Mouse (Mus musculus) activated CD4-positive, CD25-positive, alpha-beta regulatory T cell (primary cell): ENCODE measurements around the gene Stxbp2. TPM values are rescaled to one million over a fixed set of nuclear protein-coding genes. Genes with fewer than 3 reads are reported as not detected.

Experiments used
- polyA plus RNA-seq, 2 experiments: library from polyadenylated mRNA; unstranded; fragments of 100-300 nt; shearing (Covaris generic); gene quantifications; one replicate each; pipeline ENCODE4 v1.2.1; 2017

Stxbp2 gene
- polyA plus RNA-seq, result 100 to 1,000 TPM; 211 to 215 TPM

DNA sequence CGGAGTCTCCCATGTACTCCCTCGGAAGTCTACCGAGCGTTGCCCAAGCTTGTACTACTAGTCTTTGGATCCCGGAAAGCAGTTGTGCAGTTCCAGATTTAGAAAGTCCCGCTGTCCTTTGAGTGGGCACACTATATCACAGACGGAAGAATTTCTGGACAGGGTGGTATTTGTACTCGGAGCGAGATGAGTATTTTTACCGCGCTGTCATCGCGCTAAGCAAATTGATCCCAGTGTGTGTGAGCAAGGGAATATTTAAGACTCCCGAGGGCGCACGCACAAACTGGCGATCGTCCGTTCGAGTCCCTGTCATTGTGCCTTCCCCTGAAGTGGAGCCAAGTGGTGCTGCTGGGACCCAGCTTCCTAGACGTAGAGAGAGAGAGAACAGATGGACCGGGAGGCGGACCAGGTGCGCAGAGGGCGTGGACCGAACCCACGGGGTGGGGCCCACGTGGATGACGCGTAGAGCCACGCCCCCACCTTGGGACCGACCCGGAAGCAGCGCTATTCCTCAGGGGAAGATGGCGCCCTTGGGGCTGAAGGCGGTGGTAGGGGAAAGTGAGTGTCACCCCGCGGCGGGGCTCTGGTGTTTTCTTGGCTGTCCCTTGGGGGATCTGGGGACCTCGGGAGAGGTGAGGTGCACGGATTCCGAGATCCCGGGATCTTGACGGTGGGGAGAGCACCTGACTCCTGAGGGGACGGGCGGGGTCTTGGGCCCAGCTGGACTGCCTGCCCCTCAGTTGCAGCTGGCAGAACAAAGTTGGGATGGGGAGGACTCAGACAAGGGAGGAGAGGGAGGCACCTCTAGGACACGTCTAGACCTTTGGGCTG lies at the start of gene Stxbp2:
Gene Stxbp2, plus strand, starts transcription at position 309 of the 831 bp plus-strand sequence.

DNA sequence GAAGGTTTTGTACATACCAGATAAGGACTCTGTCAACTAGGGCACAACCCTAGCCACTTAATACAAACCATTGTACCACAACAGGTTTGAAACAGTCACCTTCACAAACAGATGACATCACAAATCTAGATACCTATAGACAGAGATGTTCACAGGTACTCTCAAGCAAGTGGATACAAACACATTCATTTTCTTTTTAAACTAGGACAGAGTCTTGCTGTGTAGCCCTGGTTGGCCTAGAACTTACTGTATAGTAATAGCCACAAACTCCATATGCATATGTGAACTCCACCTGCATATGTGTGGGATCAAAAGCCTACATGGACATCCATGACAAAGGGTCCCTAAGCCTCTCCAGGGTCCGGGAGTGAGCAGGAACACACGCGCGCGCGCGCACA lies 43.8 kb upstream of the Stxbp2 start, which contains the start of gene Camsap3:
Gene Camsap3, plus strand, starts transcription at position 301 of the 398 bp plus-strand sequence.

DNA sequence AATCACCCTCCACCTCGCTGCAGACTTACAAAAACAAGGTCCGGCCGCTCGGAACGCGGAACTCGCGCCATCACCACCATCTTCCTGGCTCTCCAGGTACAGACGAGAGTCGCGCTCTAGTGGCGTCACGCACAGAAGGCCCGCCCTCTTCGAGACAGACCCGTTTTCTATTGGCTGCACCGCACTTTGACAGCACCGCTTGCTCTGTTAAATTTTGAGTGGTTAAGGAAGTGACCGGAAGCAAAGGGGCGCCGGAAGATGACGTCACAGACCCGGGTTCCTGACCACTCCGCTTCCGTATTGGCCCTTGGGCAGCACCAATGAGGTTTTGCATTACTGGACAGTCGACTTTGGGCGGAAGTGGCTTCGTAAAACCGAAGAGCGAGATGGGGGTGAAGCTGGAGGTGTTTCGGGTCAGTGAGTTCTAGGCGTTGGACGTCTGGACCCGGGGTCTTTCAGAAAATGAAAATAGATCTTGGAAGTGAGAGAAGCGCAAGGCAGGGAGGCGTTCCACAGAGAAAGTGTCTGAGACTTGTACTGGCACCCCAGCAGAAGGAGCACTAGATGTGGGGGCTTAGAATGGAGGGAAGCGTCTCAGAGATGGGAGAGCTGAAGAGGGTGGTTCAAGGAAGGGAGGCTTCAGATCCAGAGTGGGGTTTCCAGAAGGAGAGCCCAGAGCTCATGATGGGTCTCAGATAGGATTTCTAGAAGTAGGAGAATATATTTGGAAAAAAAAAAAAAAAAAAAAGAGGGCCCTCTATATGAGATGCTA lies 9.4 kb upstream of the Stxbp2 start, which contains the start of the genes Xab2 and Pet100:
Gene Xab2, minus strand, starts transcription at position 118 of the 772 bp plus-strand sequence.
Gene Pet100, plus strand, starts transcription at position 350 of the 772 bp plus-strand sequence.

DNA sequence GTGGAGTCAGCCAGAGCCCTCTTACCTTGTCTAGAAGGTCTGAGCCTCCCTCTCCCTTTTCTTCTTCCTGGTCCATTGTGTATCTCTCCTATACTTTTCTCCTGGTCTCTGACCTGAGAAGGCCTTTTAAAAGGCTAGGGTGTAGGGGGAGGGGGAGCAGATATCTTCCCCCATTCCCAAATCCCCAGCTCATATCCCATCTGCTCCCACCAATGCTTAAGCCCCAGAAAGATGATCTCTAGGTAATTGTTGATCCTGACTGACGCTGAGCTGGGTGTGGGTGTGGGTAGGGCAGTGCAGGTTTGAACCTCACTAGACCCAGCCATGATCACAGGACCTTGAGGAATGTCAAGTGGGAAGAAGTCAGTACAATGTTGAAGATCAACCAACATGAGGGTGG lies 5.3 kb upstream of the Stxbp2 start, which contains the start of gene Pcp2:
Gene Pcp2, minus strand, starts transcription at position 101 of the 400 bp plus-strand sequence.

DNA sequence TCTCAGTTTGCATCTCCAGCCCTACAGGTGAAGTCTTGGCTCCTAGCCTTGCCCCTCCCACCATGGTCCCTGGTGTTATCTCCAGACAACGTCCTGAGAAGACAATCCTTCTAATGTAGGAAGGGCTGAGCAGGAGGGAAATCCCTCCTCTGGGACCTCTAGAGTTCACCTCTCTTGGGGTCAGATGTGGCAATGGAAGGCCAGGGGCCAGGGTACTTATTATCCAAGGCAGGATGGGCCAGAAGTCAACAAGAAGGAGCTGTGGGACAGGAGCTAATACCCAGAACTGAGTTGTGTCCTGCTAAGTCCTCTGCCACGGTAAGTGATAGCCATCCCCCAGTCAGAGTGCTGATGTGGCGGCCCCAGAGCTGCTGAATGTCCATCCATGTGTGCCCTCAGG lies 24.8 kb downstream of the Stxbp2 start, which contains the start of gene Retn:
Gene Retn, plus strand, starts transcription at position 245 of the 400 bp plus-strand sequence.

DNA sequence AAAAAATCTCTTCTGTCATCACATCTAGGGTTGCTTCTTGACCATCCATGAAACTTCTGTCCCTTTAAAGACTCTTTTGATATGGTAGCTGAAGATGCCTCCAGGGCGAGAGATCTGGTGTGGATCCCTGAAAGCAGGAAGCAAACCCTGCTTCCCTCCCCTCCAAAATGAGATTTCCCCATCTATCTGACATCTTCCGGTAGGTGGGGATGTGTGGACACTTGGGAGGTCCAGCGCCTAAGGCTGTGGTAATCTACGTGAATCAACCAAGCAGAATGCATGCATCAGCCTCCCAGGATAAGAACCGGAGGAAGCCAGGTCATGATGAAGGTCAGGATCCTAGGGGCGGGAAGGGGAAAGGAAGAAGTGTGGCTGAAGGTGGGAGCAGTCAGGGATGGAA lies 34.8 kb downstream of the Stxbp2 start, which contains the start of gene Mcemp1:
Gene Mcemp1, plus strand, starts transcription at position 248 of the 400 bp plus-strand sequence.

DNA sequence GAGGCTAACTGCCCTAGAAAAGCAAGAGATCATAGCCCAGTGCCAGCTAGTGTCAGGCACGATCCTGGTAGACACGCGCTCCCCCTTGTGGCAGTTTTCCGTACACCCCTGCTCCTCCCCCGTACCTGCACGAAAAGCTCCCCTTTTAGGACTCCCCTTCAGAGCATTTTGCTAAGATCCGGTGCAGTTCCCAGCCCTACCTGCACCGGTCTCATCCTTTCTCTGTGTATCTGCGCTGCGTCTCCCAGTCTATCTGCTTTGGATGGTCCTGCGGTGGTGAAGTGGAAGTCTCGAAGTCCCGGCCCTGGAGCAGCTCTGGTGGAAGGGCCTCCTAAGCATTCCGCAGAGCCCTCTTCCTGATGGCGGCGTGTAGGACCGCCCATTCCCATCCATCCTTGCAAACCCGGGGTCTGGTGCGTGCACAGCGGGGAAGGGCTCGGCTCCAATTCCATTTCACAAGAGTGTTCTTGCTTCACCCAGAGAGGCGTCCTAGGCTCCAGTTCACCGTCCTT lies 41.3 kb downstream of the Stxbp2 start, which contains the start of gene Fcor:
Gene Fcor, minus strand, starts transcription at position 383 of the 512 bp plus-strand sequence.

DNA sequence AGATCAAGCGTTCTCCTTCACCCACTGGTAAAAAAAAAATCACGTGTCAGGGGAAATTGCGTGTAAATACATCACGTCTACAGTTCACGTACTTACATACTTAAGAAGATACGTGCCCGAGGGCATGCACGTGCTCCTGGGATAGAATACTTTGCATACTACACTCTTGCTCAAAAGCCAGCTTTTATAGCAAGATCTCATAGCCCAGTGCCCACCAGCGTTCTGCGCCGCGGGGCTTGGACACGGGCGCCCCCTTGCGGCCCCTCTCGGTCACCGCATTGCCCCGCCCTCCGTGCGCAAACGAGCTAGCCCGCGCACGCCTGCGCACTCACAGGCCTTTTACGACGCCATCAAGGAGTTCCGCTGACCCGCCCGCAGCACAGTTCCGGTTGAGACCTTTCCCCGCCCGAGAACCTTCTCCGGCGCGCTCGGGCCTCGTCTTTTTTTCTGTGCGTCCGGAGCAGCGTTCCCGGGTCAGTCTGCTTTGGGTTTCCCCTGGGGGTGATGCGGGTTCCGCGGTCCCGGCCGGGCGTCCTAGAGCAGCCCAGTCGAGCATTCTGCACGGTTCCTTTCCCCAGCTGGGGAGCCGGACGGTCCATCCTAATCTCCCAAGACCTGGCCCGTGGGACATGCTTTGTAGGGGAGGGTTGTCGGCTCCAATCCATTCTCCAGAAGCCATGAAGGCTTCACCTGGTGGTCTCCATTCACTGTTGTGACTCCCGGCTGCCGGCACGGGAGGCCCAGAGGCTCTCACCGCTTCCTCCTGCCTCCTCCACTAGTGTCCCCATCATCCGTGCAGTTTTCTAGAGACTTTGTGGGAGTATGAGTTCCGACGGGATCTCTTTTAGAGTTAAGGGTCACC lies 45.6 kb downstream of the Stxbp2 start, which contains the start of gene Trappc5:
Gene Trappc5, plus strand, starts transcription at position 169 of the 862 bp plus-strand sequence.

Other genes with a start within 250 kb of the Stxbp2 start
- gene Arhgef18, start 237.9 kb upstream of the Stxbp2 start, polyA plus RNA-seq, result 10 to 100 TPM; 54.8 to 71.1 TPM
- gene Pex11g, start 163.3 kb upstream of the Stxbp2 start, polyA plus RNA-seq, result 1 to 10 TPM; 4.8 to 5.7 TPM
- not detected for gene Tex45, start 160.1 kb upstream of the Stxbp2 start, polyA plus RNA-seq
- gene Zfp358, start 137.8 kb upstream of the Stxbp2 start, polyA plus RNA-seq, result 10 to 100 TPM in 1 of 2 experiments, 1 to 10 TPM in 1; 5.3 to 13.0 TPM
- gene Mcoln1, start 130.5 kb upstream of the Stxbp2 start, polyA plus RNA-seq, result 10 to 100 TPM; 79.5 to 93.9 TPM
- gene Pnpla6, start 115.6 kb upstream of the Stxbp2 start, polyA plus RNA-seq, result 10 to 100 TPM; 22.3 to 27.5 TPM
- gene C330021F23Rik, start 63.0 kb upstream of the Stxbp2 start, polyA plus RNA-seq, result under 1 TPM in 1 of 2 experiments, not detected in 1; 0.20 TPM
- under 1 TPM in 1 of 2 experiments, not detected in 1; 0.33 TPM for gene Camsap3, start 43.7 kb upstream of the Stxbp2 start, polyA plus RNA-seq
- 10 to 100 TPM; 81.8 to 82.2 TPM for gene Xab2, start 9.6 kb upstream of the Stxbp2 start, polyA plus RNA-seq
- gene Pet100, start 9.4 kb upstream of the Stxbp2 start, polyA plus RNA-seq, result 100 to 1,000 TPM; 122 to 131 TPM
- gene Pcp2, start 5.4 kb upstream of the Stxbp2 start, polyA plus RNA-seq, result under 1 TPM; 0.16 to 0.20 TPM
- not detected for gene Retn, start 24.8 kb downstream of the Stxbp2 start, polyA plus RNA-seq
- gene Mcemp1, start 34.8 kb downstream of the Stxbp2 start, polyA plus RNA-seq, result under 1 TPM; 0.36 to 0.92 TPM
- gene Fcor, start 41.4 kb downstream of the Stxbp2 start, polyA plus RNA-seq, result not detected
- 10 to 100 TPM; 27.9 to 28.4 TPM for gene Trappc5, start 45.3 kb downstream of the Stxbp2 start, polyA plus RNA-seq
- gene Fcer2a, start 63.2 kb downstream of the Stxbp2 start, polyA plus RNA-seq, result 1 to 10 TPM in 1 of 2 experiments, under 1 TPM in 1; 0.47 to 2.0 TPM
- not detected for gene Clec4g, start 89.7 kb downstream of the Stxbp2 start, polyA plus RNA-seq
- gene Cd209a, start 118.0 kb downstream of the Stxbp2 start, polyA plus RNA-seq, result under 1 TPM; 0.20 to 0.32 TPM
- gene Cd209e, start 223.4 kb downstream of the Stxbp2 start, polyA plus RNA-seq, result under 1 TPM in 1 of 2 experiments, not detected in 1; 0.12 TPM
- 1 to 10 TPM in 1 of 2 experiments, not detected in 1; 5.1 TPM for gene Cd209d, start 247.6 kb downstream of the Stxbp2 start, polyA plus RNA-seq